Mouse (Mus musculus) liver, embryonic 14.5 days (tissue): Measurements from ENCODE around the gene Phf24. TPM values are rescaled to one million over a fixed set of nuclear protein-coding genes. Genes with fewer than 3 reads are reported as not detected.
A peak's percentile ranks its signal among the peaks of the same experiment; 100 is the strongest.

Experiments
- ATAC-seq: fragments of 200-750 bp; cut with Nextera tagmentation; 2 replicates; pipeline ENCODE4 v1.8.0; 2017; ENCODE audit warnings: moderate number of reproducible peaks, mild to moderate bottlenecking, moderate library complexity; ENCODE audit not compliant: insufficient read depth
- DNase-seq, 3 experiments: peaks; one replicate each; pipeline ENCODE4 v3.0.0-alpha.2; 2012 to 2013; ENCODE audit warnings: low read depth in 3 of 3, low spot score in 3 of 3
- H3K27ac ChIP-seq: fragments of 300-500 bp; sonication (generic); 2 replicates; pipeline ENCODE4 v1.5.1; 2014; ENCODE audit warnings: moderate library complexity, mild to moderate bottlenecking, control low read depth, inconsistent platforms
- H3K27me3 ChIP-seq: fragments of 300-500 bp; sonication (generic); 2 replicates; pipeline ENCODE4 v1.6.1; 2014; ENCODE audit warnings: mild to moderate bottlenecking, low read length, moderate library complexity; ENCODE audit not compliant: control insufficient read depth, insufficient read depth
- H3K36me3 ChIP-seq: fragments of 300-500 bp; sonication (generic); replicated peaks from 2 replicates; pipeline ENCODE4 v1.6.1; 2014; ENCODE audit warnings: low read depth; ENCODE audit not compliant: control insufficient read depth, insufficient read depth
- H3K4me1 ChIP-seq, 2 experiments: fragments of 200-500 bp in 1 of 2; fragments of 300-500 bp in 1 of 2; sonication (generic) in 1 of 2; replicated peaks; 2 replicates each; pipeline ENCODE4 v1.6.1; 2012 to 2014; ENCODE audit warnings: antibody characterized with exemption in 1 of 2, inconsistent platforms in 1 of 2, low read length in 1 of 2; ENCODE audit not compliant: control insufficient read depth in 2 of 2, insufficient read depth in 2 of 2
- H3K4me2 ChIP-seq: fragments of 300-500 bp; sonication (generic); 2 replicates; pipeline ENCODE4 v1.6.1; 2014; ENCODE audit warnings: low read depth, mild to moderate bottlenecking, control low read depth, moderate library complexity
- H3K4me3 ChIP-seq, 2 experiments: fragments of 200-500 bp in 1 of 2; fragments of 300-500 bp in 1 of 2; sonication (generic) in 1 of 2; 2 replicates each; pipeline ENCODE4 v1.5.1; 2012 to 2014; ENCODE audit warnings: low read depth in 2 of 2, low read length in 2 of 2, mild to moderate bottlenecking in 2 of 2, control low read depth in 1 of 2, inconsistent platforms in 1 of 2, moderate library complexity in 1 of 2; ENCODE audit not compliant: insufficient read depth in 1 of 2
- H3K9ac ChIP-seq: fragments of 300-500 bp; sonication (generic); replicated peaks from 2 replicates; pipeline ENCODE4 v1.6.1; 2014; ENCODE audit warnings: mild to moderate bottlenecking, control low read depth, moderate library complexity
- H3K9me3 ChIP-seq: fragments of 300-500 bp; sonication (generic); 2 replicates; pipeline ENCODE4 v1.6.1; 2016; ENCODE audit warnings: low read length, mixed read lengths; ENCODE audit not compliant: control insufficient read depth
- CTCF ChIP-seq: IDR thresholded peaks from 2 replicates; pipeline ENCODE4 v1.5.1; 2016; ENCODE audit warnings: antibody characterized with exemption, low read depth, control low read depth
- EP300 ChIP-seq: IDR thresholded peaks from 2 replicates; pipeline ENCODE4 v1.6.1; 2016; ENCODE audit warnings: antibody characterized with exemption, low read depth
- WGBS: fragments of 180-500 bp; shearing (Covaris S2); extraction: QIAGEN DNeasy Blood & Tissue Kit; methylation state at CpG from one replicate; pipeline ENCODE4 v1.1.7; 2014; ENCODE audit not compliant: insufficient replicate concordance; 5-methylcytosine and 5-hydroxymethylcytosine counted together
- polyA plus RNA-seq, 2 experiments: library from polyadenylated mRNA; depleted of rRNA in 1 of 2; stranded (reverse) in 1 of 2; unstranded in 1 of 2; fragments of >200 nt; fragmentation: Nextera tagmentation in 1 of 2; extraction: Ambion mirVana in 1 of 2; gene quantifications; 2 replicates each; pipeline versions ENCODE4 v1.2.1 to v1.2.3; 2012 to 2014

Gene Phf24
- polyA plus RNA-seq, 2 experiments: 0.12 to 0.14 TPM

GRCm38 (mm10) chr4:42895118-42895517 is 21.3 kb upstream of the Phf24 start:
- no peak overlapping the region for H3K4me3 ChIP-seq
- 76% methylated on average over 7 of the region's 7 CpGs for WGBS
- no peaks in the 10 kb centered on the region for H3K27me3 ChIP-seq
- TF ChIP-seq CTCF: no peak
- TF ChIP-seq EP300: no peak
- H3K9ac ChIP-seq: no peak overlapping the region
- no peaks in the 10 kb centered on the region; a peak in 1 of 4 replicates for H3K4me1 ChIP-seq
- H3K9me3 ChIP-seq: no peaks in the 10 kb centered on the region
- no peak overlapping the region for H3K4me2 ChIP-seq
- ATAC-seq: no peak
- no peaks in the 10 kb centered on the region for H3K36me3 ChIP-seq
- H3K27ac ChIP-seq: no peak overlapping the region
- DNase-seq: no peak

GRCm38 (mm10) chr4:42898914-42899313 is 17.5 kb upstream of the Phf24 start:
- no peak for TF ChIP-seq CTCF
- no peak for TF ChIP-seq EP300
- no peak overlapping the region for H3K4me2 ChIP-seq
- no peak overlapping the region for H3K27ac ChIP-seq
- H3K4me1 ChIP-seq: peaks cover 3 to 7% of the 10 kb centered on the region in 2 experiments; a peak in 1 of 4 replicates
- H3K27me3 ChIP-seq: no peaks in the 10 kb centered on the region
- no peaks in the 10 kb centered on the region for H3K36me3 ChIP-seq
- H3K4me3 ChIP-seq: no peak overlapping the region
- H3K9me3 ChIP-seq: no peaks in the 10 kb centered on the region
- no peak for ATAC-seq
- no peak for DNase-seq
- H3K9ac ChIP-seq: no peak overlapping the region
- 37% methylated on average over 3 of the region's 3 CpGs for WGBS

- H3K36me3 ChIP-seq: no peaks in the 10 kb centered on the region
- no peak overlapping the region for H3K4me3 ChIP-seq
- peaks cover 3 to 7% of the 10 kb centered on the region in 2 experiments; a peak in 1 of 4 replicates for H3K4me1 ChIP-seq
- no peak overlapping the region for H3K27ac ChIP-seq
- TF ChIP-seq EP300 (no peak), CTCF (no peak)
- H3K4me2 ChIP-seq: no peak overlapping the region
- no peaks in the 10 kb centered on the region for H3K9me3 ChIP-seq
- no peaks in the 10 kb centered on the region; the same call in 1 of the 2 replicates for H3K27me3 ChIP-seq
- DNase-seq (no peak), ATAC-seq (no peak)
- 50% methylated on average over 5 of the region's 5 CpGs for WGBS
- no peak overlapping the region for H3K9ac ChIP-seq
These were observed 15.6 kb upstream of the Phf24 start for GRCm38 (mm10) chr4:42900878-42901277.

- Histone ChIP-seq H3K9me3 (no peaks in the 10 kb centered on the region), H3K4me3 (no peak overlapping the region), H3K9ac (no peak overlapping the region), H3K36me3 (no peaks in the 10 kb centered on the region), H3K4me1 (peaks cover 3 to 7% of the 10 kb centered on the region in 2 experiments; a peak in 1 of 4 replicates), H3K27me3 (no peaks in the 10 kb centered on the region; the same call in 1 of the 2 replicates), H3K27ac (no peak overlapping the region), H3K4me2 (no peak overlapping the region)
- ATAC-seq (peak; percentile 45; the same call in 1 of the 2 replicates), DNase-seq (peak; percentile 20 to 35 (median 35))
- WGBS: 24% methylated on average over 9 of the region's 9 CpGs
- TF ChIP-seq EP300 (no peak), CTCF (peak; percentile 93)
These were observed 14.3 kb upstream of the Phf24 start for GRCm38 (mm10) chr4:42902174-42902573.

- H3K4me1 ChIP-seq: peaks cover 3 to 7% of the 10 kb centered on the region in 2 experiments; a peak in 1 of 4 replicates
- H3K4me3 ChIP-seq: no peak overlapping the region
- H3K4me2 ChIP-seq: no peak overlapping the region
- H3K36me3 ChIP-seq: no peaks in the 10 kb centered on the region
- no peak overlapping the region for H3K9ac ChIP-seq
- ATAC-seq (no peak), DNase-seq (no peak)
- TF ChIP-seq EP300: no peak
- TF ChIP-seq CTCF: no peak
- H3K9me3 ChIP-seq: no peaks in the 10 kb centered on the region
- 74% methylated on average over 5 of the region's 5 CpGs for WGBS
- H3K27ac ChIP-seq: no peak overlapping the region
- H3K27me3 ChIP-seq: no peaks in the 10 kb centered on the region; the same call in 1 of the 2 replicates
These were observed 13.7 kb upstream of the Phf24 start for GRCm38 (mm10) chr4:42902730-42903129.
